Mouse (Mus musculus): Measurements from ENCODE around the gene Abcg5. TPM values are rescaled to one million over a fixed set of nuclear protein-coding genes. Genes with fewer than 3 reads are reported as not detected.

Gene Abcg5
- total and polyA plus RNA-seq, 3 experiments, result not detected

- Histone ChIP-seq H3K9me3 (replicated peaks; ENCODE audit: insufficient read depth, low read length) (no peaks in the 10 kb centered on the region), H3K27ac (ENCODE audit: control insufficient read depth, low read depth, low read length) (no peak overlapping the region), H3K4me3 (ENCODE audit: control insufficient read depth in 1 of 2, insufficient read depth in 1 of 2, low read depth in 2 of 2, low read length in 2 of 2) (no peak overlapping the region), H3K9ac (ENCODE audit: control insufficient read depth, low read depth, low read length, poor library complexity, severe bottlenecking) (no peak overlapping the region), H3K79me2 (ENCODE audit: control insufficient read depth, insufficient read depth, low read length, poor library complexity) (no peaks in the 10 kb centered on the region), H3K36me3 (ENCODE audit: control insufficient read depth in 1 of 2, insufficient read depth in 2 of 2, low read length in 2 of 2) (peaks cover 0 to 6% of the 10 kb centered on the region in 2 experiments; a peak in 2 of 4 replicates), H3K4me1 (ENCODE audit: control insufficient read depth in 1 of 2, insufficient read depth in 2 of 2, low read length in 2 of 2) (no peaks in the 10 kb centered on the region), H3K27me3 (ENCODE audit: control insufficient read depth in 1 of 2, insufficient read depth in 2 of 2, low read length in 2 of 2) (no peaks in the 10 kb centered on the region)
- TF ChIP-seq MAFK (IDR thresholded peaks at IDR 0.05; ENCODE audit: borderline replicate concordance, low read depth, low read length) (no peak), POLR2AphosphoS5 (IDR thresholded peaks at IDR 0.05; ENCODE audit: borderline replicate concordance, low read depth, low read length) (no peak), UBTF (IDR thresholded peaks at IDR 0.05; ENCODE audit: borderline replicate concordance, insufficient read depth, low read depth, low read length) (no peak), KAT2A (conservative IDR thresholded peaks at IDR 0.05; ENCODE audit: low read depth, low read length) (no peak), TBP (IDR thresholded peaks at IDR 0.05; ENCODE audit: low read depth, low read length) (no peak), HCFC1 (IDR thresholded peaks at IDR 0.05; ENCODE audit: low read depth, low read length) (no peak), TCF12 (IDR thresholded peaks at IDR 0.05; ENCODE audit: low read depth, low read length) (no peak), RAD21 (IDR thresholded peaks at IDR 0.05; ENCODE audit: low read depth, low read length) (no peak), BHLHE40 (IDR thresholded peaks at IDR 0.05; ENCODE audit: borderline replicate concordance, low read depth, low read length) (no peak), MXI1 (IDR thresholded peaks at IDR 0.05; ENCODE audit: low read depth, low read length) (no peak), GABPA (IDR thresholded peaks at IDR 0.05; ENCODE audit: low read depth, low read length) (no peak), SIN3A (IDR thresholded peaks at IDR 0.05; ENCODE audit: low read length) (no peak), ETS1 (IDR thresholded peaks at IDR 0.05; ENCODE audit: low read depth, low read length) (no peak), USF2 (IDR thresholded peaks at IDR 0.05; ENCODE audit: borderline replicate concordance in 1 of 2, insufficient read depth in 1 of 2, low read depth in 1 of 2, low read length in 2 of 2) (no peak), CHD2 (IDR thresholded peaks at IDR 0.05; ENCODE audit: low read length) (no peak), EP300 (IDR thresholded peaks at IDR 0.05; ENCODE audit: low read depth in 1 of 2, low read length in 2 of 2) (no peak), CHD1 (IDR thresholded peaks at IDR 0.05; ENCODE audit: low read depth, low read length) (no peak)
- DNase-seq (ENCODE audit: low read depth, low spot score), result no peak
Measured at GRCm38 (mm10) chr17:84716252-84716872, 33.6 kb upstream of the Abcg5 start.

DNA sequence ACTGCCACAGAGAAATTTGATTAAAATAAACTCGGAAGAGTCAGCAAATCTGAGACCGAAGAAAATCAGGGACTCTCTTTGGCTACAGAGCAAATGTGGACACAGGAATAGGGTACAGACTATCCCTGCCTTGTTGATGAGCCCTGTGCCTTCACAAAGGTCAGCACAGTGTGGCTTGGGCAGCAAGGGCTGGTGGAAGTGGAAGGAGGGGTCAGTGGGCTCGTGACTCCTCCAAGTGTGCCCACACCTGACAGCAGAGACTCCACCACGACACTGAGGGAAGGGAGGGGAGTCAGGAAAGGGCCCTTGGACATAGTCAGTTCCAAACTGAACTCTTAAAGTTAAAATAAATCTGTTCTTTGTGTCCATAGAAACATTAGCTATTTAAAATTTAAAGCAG, 32.1 kb upstream of the Abcg5 start:
- Histone ChIP-seq H3K9ac (ENCODE audit: control insufficient read depth, low read depth, low read length, poor library complexity, severe bottlenecking) (no peak overlapping the region), H3K4me3 (ENCODE audit: control insufficient read depth in 1 of 2, insufficient read depth in 1 of 2, low read depth in 2 of 2, low read length in 2 of 2) (no peak overlapping the region), H3K27me3 (ENCODE audit: control insufficient read depth in 1 of 2, insufficient read depth in 2 of 2, low read length in 2 of 2) (no peaks in the 10 kb centered on the region), H3K79me2 (ENCODE audit: control insufficient read depth, insufficient read depth, low read length, poor library complexity) (no peaks in the 10 kb centered on the region), H3K36me3 (ENCODE audit: control insufficient read depth in 1 of 2, insufficient read depth in 2 of 2, low read length in 2 of 2) (peaks cover 0 to 11% of the 10 kb centered on the region in 2 experiments; a peak in 2 of 4 replicates), H3K4me1 (ENCODE audit: control insufficient read depth in 1 of 2, insufficient read depth in 2 of 2, low read length in 2 of 2) (no peaks in the 10 kb centered on the region), H3K9me3 (replicated peaks; ENCODE audit: insufficient read depth, low read length) (no peaks in the 10 kb centered on the region), H3K27ac (ENCODE audit: control insufficient read depth, low read depth, low read length) (no peak overlapping the region)
- no peak for DNase-seq (ENCODE audit: low read depth, low spot score)
- TF ChIP-seq ZKSCAN1 (IDR thresholded peaks at IDR 0.05; ENCODE audit: low read depth, low read length) (no peak), CHD1 (IDR thresholded peaks at IDR 0.05; ENCODE audit: low read depth, low read length) (no peak), TBP (IDR thresholded peaks at IDR 0.05; ENCODE audit: low read depth, low read length) (no peak), TCF12 (IDR thresholded peaks at IDR 0.05; ENCODE audit: low read depth, low read length) (no peak), USF2 (IDR thresholded peaks at IDR 0.05; ENCODE audit: borderline replicate concordance in 1 of 2, insufficient read depth in 1 of 2, low read depth in 1 of 2, low read length in 2 of 2) (no peak)

Measured in MEL (cell line).